ENCODE assay signal across 8 mouse cellular contexts in genomic region chr2:163788484-163788883, GRCm38 (mm10). TPM values are rescaled to one million over a fixed set of nuclear protein-coding genes. Genes with fewer than 3 reads are reported as not detected.
DNase-seq lines count a peak whose midpoint lies in the region; ATAC-seq lines count a peak whose summit lies in the region.

No protein-coding gene starts in this region.

- no peak overlapping the region for H3K4me3 ChIP-seq in hindbrain, embryonic 11.5 days (ENCODE audit: low read depth, low read length)
- no peak overlapping the region for H3K4me3 ChIP-seq in hindbrain, embryonic 13.5 days

- ATAC-seq in hindbrain, embryonic 11.5 days (ENCODE audit: low FRiP score), result no peak
- ATAC-seq in hindbrain, embryonic 13.5 days (ENCODE audit: low FRiP score), result no peak
- peak; percentile 87 for ATAC-seq in megakaryocyte progenitor cell, adult 5-6 weeks (replicated peaks; ENCODE audit: poor library complexity)

- no peaks in the 10 kb centered on the region for H3K27me3 ChIP-seq in hindbrain, embryonic 11.5 days (ENCODE audit: control insufficient read depth, insufficient read depth, low read length)
- no peaks in the 10 kb centered on the region for H3K27me3 ChIP-seq in hindbrain, embryonic 13.5 days

- no peaks in the 10 kb centered on the region for H3K36me3 ChIP-seq in hindbrain, embryonic 11.5 days (ENCODE audit: control insufficient read depth, insufficient read depth, low read length)
- no peaks in the 10 kb centered on the region for H3K36me3 ChIP-seq in hindbrain, embryonic 13.5 days

- intact Hi-C loops in heart, postnatal 10 days (cut with DNase I), result loop anchor here (10.0 kb wide), 4 partner anchors 46 to 254 kb away; partner anchors contain the start of gene Ttpal

- WGBS in hindbrain, embryonic 11.5 days, result 77% methylated on average over 4 of the region's 4 CpGs
- 85% methylated on average over 4 of the region's 4 CpGs for WGBS in hindbrain, embryonic 13.5 days

- H3K4me2 ChIP-seq in hindbrain, embryonic 11.5 days (replicated peaks; ENCODE audit: low read depth, low read length), result no peak overlapping the region
- no peak overlapping the region for H3K4me2 ChIP-seq in hindbrain, embryonic 13.5 days

- DNase-seq in hindbrain, embryonic 11.5 days (ENCODE audit: low spot score), result peak; percentile 62
- peak; percentile 62 to 69 for DNase-seq in adrenal gland, adult 18-20 months (ENCODE audit: low spot score in 2 of 2)
- DNase-seq in embryo, embryonic 10 days (ENCODE audit: low spot score), result peak; percentile 68
- DNase-seq in heart, postnatal 10 days, result peak; percentile 80 to 88
- peak; percentile 54 to 75 for DNase-seq in layer of hippocampus, postnatal 25 days (ENCODE audit: extremely low spot score in 1 of 2, low spot score in 1 of 2)
- DNase-seq in spleen, postnatal 36 days (ENCODE audit: low spot score in 2 of 2), result peak; percentile 32 to 47

- H3K4me1 ChIP-seq in hindbrain, embryonic 11.5 days (replicated peaks; ENCODE audit: control insufficient read depth, insufficient read depth, low read length), result no peaks in the 10 kb centered on the region
- H3K4me1 ChIP-seq in hindbrain, embryonic 13.5 days (replicated peaks), result no peaks in the 10 kb centered on the region

- no peak overlapping the region for H3K27ac ChIP-seq in hindbrain, embryonic 11.5 days (ENCODE audit: low read depth, low read length)
- no peak overlapping the region for H3K27ac ChIP-seq in hindbrain, embryonic 13.5 days

- no peak overlapping the region for H3K9ac ChIP-seq in hindbrain, embryonic 11.5 days (ENCODE audit: low read depth, low read length)
- no peak overlapping the region for H3K9ac ChIP-seq in hindbrain, embryonic 13.5 days

- no peaks in the 10 kb centered on the region for H3K9me3 ChIP-seq in hindbrain, embryonic 11.5 days (ENCODE audit: control insufficient read depth, low read length)
- H3K9me3 ChIP-seq in hindbrain, embryonic 13.5 days, result no peaks in the 10 kb centered on the region

RNA-seq across cellular contexts. Expression of gene Ccn5, which starts 32.2 kb away (rescaled TPM):
- 0.17 and 0.19 TPM in 2 replicates for polyA plus RNA-seq in hindbrain, embryonic 11.5 days (2014; fragmentation: Nextera tagmentation; extraction: Ambion mirVana)
- 0.13 and 0.22 TPM in 2 replicates for polyA plus RNA-seq in hindbrain, embryonic 13.5 days (2015; fragmentation: Nextera tagmentation; extraction: Ambion mirVana)
- total RNA-seq in adrenal gland, adult 18-20 months (2021), result under 1 TPM in 1 of 2 experiments, not detected in 1; 0.51 TPM
- 1 to 10 TPM in 1 of 2 experiments, under 1 TPM in 1; 0.97 to 1.1 TPM for total RNA-seq in heart, postnatal 10 days (2021)
- total RNA-seq in layer of hippocampus, postnatal 25 days (2021), result not detected
- total RNA-seq in megakaryocyte progenitor cell, adult 5-6 weeks (2015), result 0.25 TPM in 1 of 2 replicates, not detected in the other
- total RNA-seq in megakaryocyte progenitor cell, adult 5-6 weeks (2017), result not detected in 2 replicates

RNA-seq across cellular contexts. Expression of gene Ada, which starts 38.4 kb away (rescaled TPM):
- 4.7 and 6.0 TPM in 2 replicates for polyA plus RNA-seq in hindbrain, embryonic 11.5 days (2014; fragmentation: Nextera tagmentation; extraction: Ambion mirVana)
- polyA plus RNA-seq in hindbrain, embryonic 13.5 days (2015; fragmentation: Nextera tagmentation; extraction: Ambion mirVana), result 2.8 and 3.2 TPM in 2 replicates
- total RNA-seq in adrenal gland, adult 18-20 months (2021), result 1 to 10 TPM; 2.9 to 3.5 TPM
- 1 to 10 TPM; 1.6 to 1.7 TPM for total RNA-seq in heart, postnatal 10 days (2021)
- 1 to 10 TPM; 1.2 to 1.5 TPM for total RNA-seq in layer of hippocampus, postnatal 25 days (2021)
- 13.4 TPM in 2 replicates for total RNA-seq in megakaryocyte progenitor cell, adult 5-6 weeks (2015)
- 17.5 and 20.2 TPM in 2 replicates for total RNA-seq in megakaryocyte progenitor cell, adult 5-6 weeks (2017)
